Mouse (Mus musculus): ENCODE results near the gene Eps8l1.

GRCm38 (mm10) chr7:4509863-4510608 is 49.6 kb downstream of the Eps8l1 start:
- no peak for TF ChIP-seq TAL1 (IDR thresholded peaks at IDR 0.05; ENCODE audit: low read length)
- TF ChIP-seq GATA1 (IDR thresholded peaks at IDR 0.05; ENCODE audit: low read length), result no peak
